Mouse (Mus musculus) hindbrain, embryonic 11.5 days (tissue): Measurements from ENCODE around the gene Dnal4. TPM values are rescaled to one million over a fixed set of nuclear protein-coding genes. Genes with fewer than 3 reads are reported as not detected.
A peak's percentile ranks its signal among the peaks of the same experiment; 100 is the strongest.

Experiments
- ATAC-seq: fragments of 200-750 bp; cut with Nextera tagmentation; 2 replicates; pipeline ENCODE4 v1.8.0; 2017; ENCODE audit warnings: mild to moderate bottlenecking, moderate TSS enrichment, moderate library complexity; ENCODE audit not compliant: low FRiP score
- DNase-seq: peaks from one replicate; pipeline ENCODE4 v3.0.0-alpha.2; 2015; ENCODE audit warnings: low spot score
- H3K27ac ChIP-seq: fragments of 300-500 bp; sonication (generic); 2 replicates; pipeline ENCODE4 v1.5.1; 2014; ENCODE audit warnings: mild to moderate bottlenecking, low read depth, low read length
- H3K27me3 ChIP-seq: fragments of 300-500 bp; sonication (generic); 2 replicates; pipeline ENCODE4 v1.6.1; 2014; ENCODE audit warnings: mild to moderate bottlenecking, low read length, moderate library complexity, mixed read lengths; ENCODE audit not compliant: control insufficient read depth, insufficient read depth
- H3K36me3 ChIP-seq: fragments of 300-500 bp; sonication (generic); 2 replicates; pipeline ENCODE4 v1.6.1; 2014; ENCODE audit warnings: mild to moderate bottlenecking, low read length, moderate library complexity, mixed read lengths; ENCODE audit not compliant: control insufficient read depth, insufficient read depth
- H3K4me1 ChIP-seq: fragments of 300-500 bp; sonication (generic); replicated peaks from 2 replicates; pipeline ENCODE4 v1.6.1; 2014; ENCODE audit warnings: low read length, mixed read lengths; ENCODE audit not compliant: control insufficient read depth, insufficient read depth
- H3K4me2 ChIP-seq: fragments of 300-500 bp; sonication (generic); replicated peaks from 2 replicates; pipeline ENCODE4 v1.6.1; 2014; ENCODE audit warnings: mild to moderate bottlenecking, low read depth, low read length
- H3K4me3 ChIP-seq: fragments of 300-500 bp; sonication (generic); 2 replicates; pipeline ENCODE4 v1.5.1; 2014; ENCODE audit warnings: low read depth, low read length
- H3K9ac ChIP-seq: fragments of 300-500 bp; sonication (generic); 2 replicates; pipeline ENCODE4 v1.6.1; 2014; ENCODE audit warnings: low read depth, low read length
- H3K9me3 ChIP-seq: fragments of 300-500 bp; sonication (generic); 2 replicates; pipeline ENCODE4 v1.6.1; 2016; ENCODE audit warnings: low read length; ENCODE audit not compliant: control insufficient read depth
- WGBS: fragments of 180-500 bp; shearing (Covaris S2); extraction: QIAGEN DNeasy Blood & Tissue Kit; methylation state at CpG from one replicate; pipeline ENCODE4 v1.1.7; 2014; 5-methylcytosine and 5-hydroxymethylcytosine counted together
- polyA plus RNA-seq: library from polyadenylated mRNA; unstranded; fragments of >200 nt; fragmentation: Nextera tagmentation; extraction: Ambion mirVana; gene quantifications from 2 replicates; pipeline ENCODE4 v1.2.1, GENCODE M21; 2014

Gene Dnal4
- polyA plus RNA-seq, 1 experiment from 2014 or later = 61.8 TPM

GRCm38 (mm10) chr15:79750266-79750665, 27.4 kb downstream of the Dnal4 start:
- Histone ChIP-seq H3K27me3 (no peaks in the 10 kb centered on the region), H3K9ac (no peak overlapping the region), H3K4me3 (no peak overlapping the region), H3K9me3 (no peaks in the 10 kb centered on the region), H3K36me3 (no peaks in the 10 kb centered on the region), H3K4me1 (no peaks in the 10 kb centered on the region), H3K4me2 (no peak overlapping the region), H3K27ac (no peak overlapping the region)
- 85% methylated on average over 8 of the region's 8 CpGs for WGBS
- ATAC-seq (no peak), DNase-seq (no peak)

- ATAC-seq (no peak), DNase-seq (no peak)
- Histone ChIP-seq H3K27ac (no peak overlapping the region), H3K4me2 (no peak overlapping the region), H3K9me3 (no peaks in the 10 kb centered on the region), H3K27me3 (no peaks in the 10 kb centered on the region), H3K4me1 (no peaks in the 10 kb centered on the region), H3K36me3 (no peaks in the 10 kb centered on the region), H3K4me3 (no peak overlapping the region), H3K9ac (no peak overlapping the region)
- WGBS = 91% methylated on average over 7 of the region's 7 CpGs
Observed at GRCm38 (mm10) chr15:79749162-79749561, 28.5 kb downstream of the Dnal4 start.

DNA sequence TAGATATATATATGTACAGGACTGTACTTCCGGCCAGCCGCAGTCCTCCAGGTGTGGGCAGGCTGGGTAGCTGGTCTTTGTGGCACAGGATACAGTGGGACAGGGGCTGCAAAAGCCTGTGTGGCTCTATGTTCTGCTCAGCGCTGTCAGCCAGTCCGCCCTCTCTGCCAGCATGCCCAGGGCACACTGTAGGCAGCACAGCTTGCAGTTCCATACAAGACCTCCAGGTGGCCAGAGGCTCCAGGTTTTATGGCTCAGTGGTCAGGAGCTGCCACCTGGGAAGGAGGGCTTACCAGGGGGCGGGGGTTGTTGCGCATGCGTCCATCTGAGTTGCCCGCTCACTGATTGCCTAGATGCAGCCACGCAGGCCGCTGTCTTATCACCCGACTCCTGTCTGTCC, 29.7 kb downstream of the Dnal4 start:
- H3K27me3 ChIP-seq = no peaks in the 10 kb centered on the region
- 57% methylated on average over 10 of the region's 11 CpGs for WGBS
- H3K27ac ChIP-seq = no peak overlapping the region
- ATAC-seq = no peak
- H3K9me3 ChIP-seq = no peaks in the 10 kb centered on the region
- no peak overlapping the region for H3K9ac ChIP-seq
- peak; percentile 59 for DNase-seq
- no peaks in the 10 kb centered on the region for H3K36me3 ChIP-seq
- no peaks in the 10 kb centered on the region for H3K4me1 ChIP-seq
- H3K4me3 ChIP-seq = no peak overlapping the region
- H3K4me2 ChIP-seq = no peak overlapping the region

DNA sequence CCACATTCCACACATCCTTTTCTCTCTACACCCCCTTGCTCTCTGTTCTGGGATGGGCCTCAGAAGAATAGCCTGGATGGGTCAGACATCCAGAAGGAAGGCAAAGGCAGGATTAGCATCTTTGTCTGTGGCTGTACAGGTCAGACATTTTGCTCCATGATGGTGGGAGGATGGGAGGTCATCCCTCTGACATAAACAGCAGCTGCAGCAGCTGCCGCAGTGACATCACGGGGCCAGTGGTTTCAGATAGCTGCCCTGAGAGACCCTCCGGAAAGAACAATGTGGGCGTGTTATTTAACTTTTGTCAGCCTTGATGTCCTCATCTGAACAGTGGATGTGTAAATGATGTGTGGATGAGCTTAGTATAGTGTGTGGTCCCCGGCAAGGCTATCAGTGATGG, 31.8 kb downstream of the Dnal4 start:
- ATAC-seq = no peak
- H3K4me3 ChIP-seq = no peak overlapping the region
- no peaks in the 10 kb centered on the region for H3K4me1 ChIP-seq
- no peak overlapping the region for H3K27ac ChIP-seq
- no peak for DNase-seq
- no peaks in the 10 kb centered on the region for H3K36me3 ChIP-seq
- no peak overlapping the region for H3K4me2 ChIP-seq
- no peaks in the 10 kb centered on the region for H3K9me3 ChIP-seq
- WGBS = 91% methylated on average over 5 of the region's 5 CpGs
- H3K9ac ChIP-seq = no peak overlapping the region
- no peaks in the 10 kb centered on the region for H3K27me3 ChIP-seq

DNA sequence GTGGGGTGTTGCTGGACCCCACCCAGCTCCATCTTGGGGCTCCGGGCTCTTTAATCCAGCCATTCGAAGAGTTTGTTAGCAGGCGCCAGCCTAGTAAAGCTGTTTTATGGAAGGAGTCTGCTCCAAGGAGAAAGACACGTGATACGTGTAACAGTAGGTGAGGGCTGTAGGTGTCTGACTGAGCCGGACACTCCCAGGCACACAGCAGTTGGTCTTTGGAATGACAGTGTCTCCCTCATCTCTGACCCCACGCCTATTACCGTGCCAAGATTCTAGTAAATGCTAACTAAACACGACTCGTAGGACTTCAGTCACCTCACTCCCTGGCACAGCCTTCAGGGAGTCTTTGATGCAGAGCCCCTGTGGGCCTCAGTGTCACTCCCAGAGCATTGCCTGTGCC, 32.3 kb downstream of the Dnal4 start:
- Histone ChIP-seq H3K4me1 (no peaks in the 10 kb centered on the region), H3K27me3 (no peaks in the 10 kb centered on the region), H3K27ac (no peak overlapping the region), H3K4me2 (no peak overlapping the region), H3K9me3 (no peaks in the 10 kb centered on the region), H3K9ac (no peak overlapping the region), H3K36me3 (no peaks in the 10 kb centered on the region), H3K4me3 (no peak overlapping the region)
- ATAC-seq = no peak
- no peak for DNase-seq
- 86% methylated on average over 10 of the region's 10 CpGs for WGBS

DNA sequence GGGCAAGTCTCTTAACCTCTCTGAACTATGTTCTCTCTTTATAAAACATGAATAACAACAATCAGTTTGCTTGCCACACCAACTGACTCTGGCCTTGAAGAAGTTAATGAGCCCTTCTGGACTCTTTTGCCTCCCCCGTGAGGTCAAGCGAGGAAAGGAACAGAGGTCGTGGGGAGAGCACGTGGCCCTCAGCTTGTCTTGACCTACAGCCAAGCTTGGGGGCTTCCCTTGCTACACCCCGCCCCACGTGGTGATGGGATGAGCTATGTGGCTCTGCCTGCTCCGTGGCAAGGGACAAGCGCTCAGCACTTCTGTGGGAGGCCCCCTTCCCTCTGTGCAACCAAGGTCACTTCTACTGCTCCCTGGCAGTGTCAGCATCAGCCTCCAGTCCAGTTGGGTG, 32.9 kb downstream of the Dnal4 start:
- no peaks in the 10 kb centered on the region for H3K36me3 ChIP-seq

GRCm38 (mm10) chr15:79744001-79744400, 33.6 kb downstream of the Dnal4 start:
- no peak overlapping the region for H3K27ac ChIP-seq
- H3K36me3 ChIP-seq = no peaks in the 10 kb centered on the region
- H3K27me3 ChIP-seq = no peaks in the 10 kb centered on the region
- H3K9ac ChIP-seq = no peak overlapping the region
- DNase-seq = no peak
- H3K4me3 ChIP-seq = no peak overlapping the region
- no peak for ATAC-seq
- no peaks in the 10 kb centered on the region for H3K9me3 ChIP-seq
- no peak overlapping the region for H3K4me2 ChIP-seq
- 87% methylated on average over 11 of the region's 11 CpGs for WGBS
- no peaks in the 10 kb centered on the region for H3K4me1 ChIP-seq

More for the DNA sequence above, 32.9 kb downstream of the Dnal4 start:
- H3K4me2 ChIP-seq = no peak overlapping the region
- WGBS = 76% methylated on average over 8 of the region's 8 CpGs
- H3K27ac ChIP-seq = no peak overlapping the region
- H3K9me3 ChIP-seq = no peaks in the 10 kb centered on the region
- no peak overlapping the region for H3K9ac ChIP-seq
- H3K27me3 ChIP-seq = no peaks in the 10 kb centered on the region
- ATAC-seq = no peak
- DNase-seq = no peak
- no peaks in the 10 kb centered on the region for H3K4me1 ChIP-seq
- H3K4me3 ChIP-seq = no peak overlapping the region

DNA sequence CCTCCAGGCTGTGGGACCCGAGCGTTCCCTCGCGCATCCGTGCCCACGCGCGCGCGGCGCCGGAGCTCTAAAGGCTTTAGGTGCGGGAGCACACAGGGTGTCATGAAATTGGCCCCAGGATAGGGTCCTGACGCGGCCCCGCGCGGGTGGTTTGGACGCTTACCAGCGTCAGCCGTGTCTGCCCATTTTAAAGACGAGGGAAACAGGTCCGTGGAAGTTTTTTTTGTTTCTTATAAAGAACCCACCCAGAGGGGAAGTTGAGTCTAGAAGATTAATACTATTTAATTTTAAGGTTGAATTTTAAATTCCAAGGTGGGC, 35.0 kb downstream of the Dnal4 start:
- H3K36me3 ChIP-seq = no peaks in the 10 kb centered on the region
- DNase-seq = no peak
- peak overlapping the region; percentile 56; the same call in 1 of the 2 replicates for H3K27ac ChIP-seq
- H3K27me3 ChIP-seq = no peaks in the 10 kb centered on the region
- no peaks in the 10 kb centered on the region for H3K4me1 ChIP-seq
- peak overlapping the region; percentile 90 for H3K9ac ChIP-seq
- 0% methylated on average over 23 of the region's 23 CpGs for WGBS
- peak overlapping the region; percentile 75 for H3K4me2 ChIP-seq
- H3K4me3 ChIP-seq = peak overlapping the region; percentile 100
- no peak; the same call in 1 of the 2 replicates for ATAC-seq
- H3K9me3 ChIP-seq = no peaks in the 10 kb centered on the region

DNA sequence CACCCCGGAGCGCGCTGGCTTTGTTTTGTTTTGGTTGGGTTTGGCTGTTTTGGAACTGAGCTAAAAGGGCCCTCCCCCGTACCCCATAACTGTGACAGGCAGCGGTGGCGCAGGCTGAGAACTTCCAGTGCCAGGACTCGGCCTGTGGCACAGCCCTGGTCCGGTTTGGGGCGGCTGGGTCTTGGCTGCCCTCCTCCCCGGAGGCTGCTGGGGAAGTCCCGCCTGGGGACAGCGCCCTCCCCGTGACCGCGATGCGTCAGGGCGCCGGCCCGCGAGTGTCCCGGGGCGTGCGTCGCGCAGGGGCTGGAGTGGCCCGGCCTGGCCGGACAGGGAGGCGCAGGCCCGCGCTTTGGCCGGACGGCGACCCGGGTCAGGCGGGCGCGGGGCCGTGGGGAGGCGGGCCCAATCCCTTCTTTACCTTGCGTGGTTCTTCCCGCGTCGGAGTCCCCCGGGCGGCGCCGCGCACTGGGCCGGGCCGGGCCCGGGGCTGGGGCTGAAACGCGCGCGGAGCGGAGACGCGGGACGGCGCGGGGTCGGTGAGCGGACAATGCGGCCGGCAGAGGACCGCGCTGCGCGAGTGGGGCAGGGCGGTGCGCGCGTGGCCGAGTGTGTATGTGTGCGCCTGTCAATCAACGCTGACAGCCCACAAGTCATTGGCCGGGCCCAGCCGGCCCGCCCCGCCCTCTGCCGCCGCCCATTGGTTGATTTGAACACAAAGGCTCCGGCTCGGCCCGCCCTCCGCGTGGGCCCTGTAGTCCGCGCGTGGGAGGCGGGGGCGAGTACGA, 35.5 kb downstream of the Dnal4 start, which contains the start of gene Sun2:
TSS of gene Sun2 (minus strand) at position 616 of the 785 bp plus-strand sequence.
- H3K36me3 ChIP-seq = no peaks in the 10 kb centered on the region
- H3K9ac ChIP-seq = peak within 1 kb of the TSS; percentile 90
- H3K9me3 ChIP-seq = no peaks in the 10 kb centered on the region
- H3K27ac ChIP-seq = peak within 1 kb of the TSS; percentile 56; the same call in 1 of the 2 replicates
- DNase-seq (peak; percentile 89), ATAC-seq (peak; percentile 91)
- no peaks in the 10 kb centered on the region for H3K27me3 ChIP-seq
- H3K4me2 ChIP-seq = peak within 1 kb of the TSS; percentile 75
- H3K4me1 ChIP-seq = no peaks in the 10 kb centered on the region
- WGBS = under 1% methylated on average over 61 of the region's 93 CpGs
- H3K4me3 ChIP-seq = peak within 1 kb of the TSS; percentile 100
